Mouse (Mus musculus) fibroblast of lung, adult 2 months (primary cell): ENCODE data around the gene Gm28363.
"Not testable (repeated sequence)": the region's sequence is repeated elsewhere in the genome, so short reads cannot be mapped to it uniquely, and the experiment has no call there.

ENCODE experiments used
- DNase-seq: peaks from one replicate; pipeline ENCODE4 v3.0.0-alpha.2; 2011; ENCODE audit warnings: low read depth

The Gm28363 gene

DNA sequence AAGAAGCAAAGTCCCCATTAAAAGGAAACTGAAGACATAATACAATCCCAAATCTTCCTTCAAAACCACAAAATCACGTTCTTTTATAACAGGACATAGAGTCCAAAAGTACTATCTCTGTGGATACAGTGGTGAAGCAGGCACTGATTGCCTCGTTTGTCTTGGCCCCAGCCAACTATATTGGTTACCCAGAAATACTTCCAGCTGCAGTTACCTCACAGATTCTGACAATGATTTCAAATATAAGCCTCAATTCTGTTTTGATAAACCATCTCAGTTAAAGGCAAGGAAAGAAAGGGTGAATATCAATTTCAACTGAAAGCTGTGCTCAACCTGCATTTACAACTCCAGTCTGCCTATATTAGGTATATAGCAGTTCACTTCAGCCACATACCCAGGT, at the start of gene Gm28363:
Gene Gm28363, plus strand, starts transcription at position 301 of the 400 bp plus-strand sequence.
- DNase-seq, result not testable (repeated sequence)

- DNase-seq, result not testable (repeated sequence)
Measured at GRCm38 (mm10) chr1:117650236-117650635, 46.7 kb upstream of the Gm28363 start.
